Mouse (Mus musculus) C2C12 (cell line): ENCODE measurements around the gene Casz1. TPM values are rescaled to one million over a fixed set of nuclear protein-coding genes. Genes with fewer than 3 reads are reported as not detected.

Experiments used
- H3K27me3 ChIP-seq: one replicate; pipeline ENCODE4 v1.6.1; 2011; ENCODE audit not compliant: control insufficient read depth, insufficient read depth, insufficient read length
- H3K36me3 ChIP-seq: one replicate; pipeline ENCODE4 v1.6.1; 2011; ENCODE audit not compliant: control insufficient read depth, insufficient read depth
- H3K4me3 ChIP-seq: one replicate; pipeline ENCODE4 v1.5.1; 2011; ENCODE audit warnings: mild to moderate bottlenecking, control low read depth; ENCODE audit not compliant: poor library complexity, insufficient read depth, severe bottlenecking
- H3K79me2 ChIP-seq: one replicate; pipeline ENCODE4 v1.6.1; 2011; ENCODE audit not compliant: control insufficient read depth, insufficient read depth
- H3K79me3 ChIP-seq: one replicate; pipeline ENCODE4 v1.6.1; 2011; ENCODE audit warnings: low read depth, control low read depth
- H3ac ChIP-seq: one replicate; pipeline ENCODE3; 2011; ENCODE audit warnings: low read depth; ENCODE audit not compliant: control insufficient read depth, insufficient read length
- CEBPB ChIP-seq: IDR thresholded peaks from one replicate; pipeline ENCODE4 v1.6.1; 2011; ENCODE audit warnings: low read depth, mild to moderate bottlenecking, control low read depth, moderate library complexity
- CTCF ChIP-seq: IDR thresholded peaks from one replicate; pipeline ENCODE4 v1.5.1; 2011; ENCODE audit not compliant: control insufficient read depth, insufficient read depth, insufficient read length
- FOSL1 ChIP-seq: IDR thresholded peaks from one replicate; pipeline ENCODE4 v1.8.0; 2011; ENCODE audit warnings: mild to moderate bottlenecking, low read length; ENCODE audit not compliant: poor library complexity, insufficient read depth, severe bottlenecking
- MAX ChIP-seq: IDR thresholded peaks from one replicate; pipeline ENCODE4 v1.6.1; 2011; ENCODE audit warnings: mild to moderate bottlenecking, control low read depth
- MYOD1 ChIP-seq: IDR thresholded peaks from one replicate; pipeline ENCODE4 v1.6.1; 2011; ENCODE audit warnings: low read depth; ENCODE audit not compliant: control insufficient read depth, insufficient read length
- MYOG ChIP-seq: IDR thresholded peaks from one replicate; pipeline ENCODE4 v1.6.1; 2011; ENCODE audit not compliant: control insufficient read depth, insufficient read length; ENCODE audit errors: extremely low read depth
- USF1 ChIP-seq: IDR thresholded peaks from one replicate; pipeline ENCODE4 v1.6.1; 2011; ENCODE audit warnings: low read depth, mild to moderate bottlenecking, control low read depth, moderate library complexity
- polyA plus RNA-seq: library from polyadenylated mRNA; unstranded; fragments of >200 nt; fragmentation: generic; extraction: Trizol; gene quantifications from one replicate; pipeline ENCODE4 v1.2.1, GENCODE M21; 2012; ENCODE audit warnings: missing spikeins

Gene Casz1
- polyA plus RNA-seq, 1 experiment, result 0.07 TPM

GRCm38 (mm10) chr4:148849437-148849836 lies 45.2 kb downstream of the Casz1 start:
- peaks cover 64% of the 10 kb centered on the region for H3K27me3 ChIP-seq
- no peaks in the 10 kb centered on the region for H3K79me2 ChIP-seq
- H3ac ChIP-seq, result no peak overlapping the region
- no peak for TF ChIP-seq MYOG
- TF ChIP-seq CTCF, result no peak
- TF ChIP-seq MYOD1, result no peak
- TF ChIP-seq FOSL1, result no peak
- TF ChIP-seq USF1, result no peak
- no peak for TF ChIP-seq CEBPB
- no peak for TF ChIP-seq MAX
- no peak overlapping the region for H3K4me3 ChIP-seq
- H3K79me3 ChIP-seq, result no peaks in the 10 kb centered on the region
- no peaks in the 10 kb centered on the region for H3K36me3 ChIP-seq

DNA sequence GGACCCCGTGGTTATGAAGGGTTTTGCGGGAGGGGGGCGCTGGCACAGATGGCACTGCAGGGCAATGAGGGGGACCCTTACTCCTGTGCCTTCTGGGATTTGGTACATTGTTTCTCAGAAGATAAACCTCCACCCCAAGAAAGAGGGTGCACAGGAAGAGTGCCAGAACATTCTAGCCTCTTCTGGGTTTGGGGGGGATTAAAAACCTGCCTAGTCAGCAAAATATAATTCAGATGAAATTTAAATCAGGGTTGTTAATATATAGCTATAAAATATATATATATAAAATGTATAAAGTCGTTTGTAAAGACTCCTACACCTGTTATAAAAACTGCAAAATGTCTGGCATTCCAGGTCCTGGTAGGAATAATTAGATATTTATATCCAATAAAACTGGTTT lies 48.8 kb downstream of the Casz1 start:
- Histone ChIP-seq H3K27me3 (peaks cover 55% of the 10 kb centered on the region), H3K79me2 (no peaks in the 10 kb centered on the region), H3K4me3 (no peak overlapping the region), H3K79me3 (no peaks in the 10 kb centered on the region), H3ac (no peak overlapping the region), H3K36me3 (no peaks in the 10 kb centered on the region)
- TF ChIP-seq MYOG (no peak), FOSL1 (no peak), MAX (no peak), USF1 (no peak)

GRCm38 (mm10) chr4:148854093-148854492 lies 49.9 kb downstream of the Casz1 start:
- H3K4me3 ChIP-seq, result no peak overlapping the region
- peaks cover 65% of the 10 kb centered on the region for H3K27me3 ChIP-seq
- no peaks in the 10 kb centered on the region for H3K79me2 ChIP-seq
- no peak overlapping the region for H3ac ChIP-seq
- H3K79me3 ChIP-seq, result no peaks in the 10 kb centered on the region
- TF ChIP-seq CTCF (no peak), MYOG (no peak), MAX (no peak), MYOD1 (no peak), CEBPB (no peak), USF1 (no peak), FOSL1 (no peak)
- H3K36me3 ChIP-seq, result no peaks in the 10 kb centered on the region

- H3K79me3 ChIP-seq, result no peaks in the 10 kb centered on the region
- no peak overlapping the region for H3ac ChIP-seq
- no peaks in the 10 kb centered on the region for H3K79me2 ChIP-seq
- H3K4me3 ChIP-seq, result no peak overlapping the region
- H3K36me3 ChIP-seq, result no peaks in the 10 kb centered on the region
- H3K27me3 ChIP-seq, result peaks cover 79% of the 10 kb centered on the region
- no peak for TF ChIP-seq MYOD1
- TF ChIP-seq CTCF, result no peak
Observed at GRCm38 (mm10) chr4:148855527-148855926, 51.3 kb downstream of the Casz1 start.

- Histone ChIP-seq H3K4me3 (no peak overlapping the region), H3K79me3 (no peaks in the 10 kb centered on the region), H3K27me3 (peaks cover 74% of the 10 kb centered on the region), H3ac (no peak overlapping the region), H3K79me2 (no peaks in the 10 kb centered on the region), H3K36me3 (no peaks in the 10 kb centered on the region)
- no peak for TF ChIP-seq MYOD1
- no peak for TF ChIP-seq MAX
- no peak for TF ChIP-seq MYOG
- TF ChIP-seq USF1, result no peak
- TF ChIP-seq FOSL1, result no peak
- TF ChIP-seq CTCF, result no peak
- TF ChIP-seq CEBPB, result no peak
Observed at GRCm38 (mm10) chr4:148856216-148856615, 52.0 kb downstream of the Casz1 start.

- no peak for TF ChIP-seq FOSL1
- TF ChIP-seq MYOD1, result no peak
- no peak for TF ChIP-seq CTCF
- no peak for TF ChIP-seq CEBPB
- TF ChIP-seq MYOG, result no peak
- no peak for TF ChIP-seq MAX
- TF ChIP-seq USF1, result no peak
- Histone ChIP-seq H3K79me3 (no peaks in the 10 kb centered on the region), H3K27me3 (peaks cover 66% of the 10 kb centered on the region), H3K36me3 (no peaks in the 10 kb centered on the region), H3K79me2 (no peaks in the 10 kb centered on the region), H3ac (no peak overlapping the region), H3K4me3 (no peak overlapping the region)
Observed at GRCm38 (mm10) chr4:148857398-148858084, 53.3 kb downstream of the Casz1 start.
